Mouse (Mus musculus) G1E (cell line): ENCODE data around the gene Cpsf4. TPM values are rescaled to one million over a fixed set of nuclear protein-coding genes. Genes with fewer than 3 reads are reported as not detected.
"Not testable (repeated sequence)": the region's sequence is repeated elsewhere in the genome, so short reads cannot be mapped to it uniquely, and the experiment has no call there.

ENCODE experiments used
- ATAC-seq: 2 replicates; pipeline ENCODE4 v1.8.0; 2016; ENCODE audit warnings: mild to moderate bottlenecking; ENCODE audit not compliant: insufficient number of reproducible peaks, poor library complexity, low FRiP score, severe bottlenecking; ENCODE audit errors: extremely low read depth
- DNase-seq: peaks from one replicate; pipeline ENCODE4 v3.0.0; 2012; ENCODE audit warnings: low spot score
- H3K27me3 ChIP-seq: 2 replicates; pipeline ENCODE4 v1.6.1; 2012; ENCODE audit warnings: mild to moderate bottlenecking, low read length, inconsistent platforms; ENCODE audit not compliant: insufficient read depth
- H3K36me3 ChIP-seq: replicated peaks from 2 replicates; pipeline ENCODE3; 2012; ENCODE audit warnings: mild to moderate bottlenecking, inconsistent platforms
- H3K4me1 ChIP-seq: 2 replicates; pipeline ENCODE4 v1.6.1; 2012; ENCODE audit warnings: low read depth, low read length, inconsistent platforms, mixed read lengths; ENCODE audit not compliant: insufficient read depth
- H3K4me3 ChIP-seq: 2 replicates; pipeline ENCODE4 v1.5.1; 2012; ENCODE audit warnings: low read depth, mild to moderate bottlenecking, inconsistent platforms, low read length, moderate library complexity, mixed read lengths
- H3K9me3 ChIP-seq: replicated peaks from 2 replicates; pipeline ENCODE4 v1.6.1; 2012; ENCODE audit warnings: inconsistent platforms
- CTCF ChIP-seq: IDR thresholded peaks from 2 replicates; pipeline ENCODE4 v1.5.1; 2012; ENCODE audit warnings: low read depth, low read length, inconsistent platforms, mixed read lengths
- GATA1 ChIP-seq: IDR thresholded peaks from 2 replicates; pipeline ENCODE4 v1.6.1; 2012; ENCODE audit warnings: borderline replicate concordance, low read length, inconsistent platforms, mixed read lengths
- GATA2 ChIP-seq: IDR thresholded peaks from 2 replicates; pipeline ENCODE4 v1.6.1; 2012; ENCODE audit warnings: low read depth, low read length, inconsistent platforms, borderline replicate concordance
- POLR2AphosphoS5 ChIP-seq: IDR thresholded peaks from 2 replicates; pipeline ENCODE4 v1.6.1; 2012; ENCODE audit warnings: low read depth, low read length, inconsistent platforms; ENCODE audit not compliant: insufficient replicate concordance
- TAL1 ChIP-seq: conservative IDR thresholded peaks from 2 replicates; pipeline ENCODE4 v1.6.1; 2012; ENCODE audit warnings: low read depth, low read length, inconsistent platforms, mixed read lengths
- polyA plus RNA-seq: library from polyadenylated mRNA; stranded (reverse); fragments of >175 nt; gene quantifications from 2 replicates; pipeline ENCODE4 v1.2.3, GENCODE M21; 2012
- total RNA-seq, 2 experiments: library from RNA; stranded (forward) in 1 of 2; stranded (reverse) in 1 of 2; fragments of 200-1000 nt in 1 of 2; fragments of >200 nt in 1 of 2; fragmentation: Nextera tagmentation in 1 of 2; gene quantifications; 2 replicates each; pipeline ENCODE4 v1.2.3; 2014 to 2017

Gene Cpsf4
- total and polyA plus RNA-seq, 3 experiments = 55.4 to 90.0 (median 67.6) TPM

DNA sequence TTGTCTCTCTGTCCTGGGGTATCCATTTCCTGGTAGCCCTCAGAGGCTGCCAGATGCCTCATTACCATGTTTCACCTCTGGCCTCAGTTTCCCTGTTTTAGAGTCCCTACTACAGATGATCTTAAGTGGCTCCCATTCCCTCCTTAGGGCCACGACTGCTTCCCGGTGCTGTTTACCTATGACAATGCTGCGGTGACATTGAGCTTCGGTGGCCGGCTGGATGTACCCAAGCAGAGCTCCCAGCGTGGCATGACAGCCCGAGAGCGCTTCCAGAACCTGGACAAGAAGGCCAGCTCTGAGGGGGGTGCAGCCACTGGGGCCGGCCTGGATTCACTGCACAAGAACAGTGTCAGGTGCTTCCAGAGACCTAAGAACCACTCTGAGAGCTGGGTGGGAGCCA lies 40.4 kb upstream of the Cpsf4 start:
- DNase-seq = no peak
- ATAC-seq = no peak
- Histone ChIP-seq H3K9me3 (peaks cover 4% of the 10 kb centered on the region; the same call in 1 of the 2 replicates), H3K4me1 (peaks cover 61% of the 10 kb centered on the region), H3K4me3 (no peak overlapping the region), H3K36me3 (peaks cover 98% of the 10 kb centered on the region), H3K27me3 (no peaks in the 10 kb centered on the region)
- TF ChIP-seq TAL1 (no peak), GATA2 (no peak), CTCF (no peak), GATA1 (no peak), POLR2AphosphoS5 (no peak)

DNA sequence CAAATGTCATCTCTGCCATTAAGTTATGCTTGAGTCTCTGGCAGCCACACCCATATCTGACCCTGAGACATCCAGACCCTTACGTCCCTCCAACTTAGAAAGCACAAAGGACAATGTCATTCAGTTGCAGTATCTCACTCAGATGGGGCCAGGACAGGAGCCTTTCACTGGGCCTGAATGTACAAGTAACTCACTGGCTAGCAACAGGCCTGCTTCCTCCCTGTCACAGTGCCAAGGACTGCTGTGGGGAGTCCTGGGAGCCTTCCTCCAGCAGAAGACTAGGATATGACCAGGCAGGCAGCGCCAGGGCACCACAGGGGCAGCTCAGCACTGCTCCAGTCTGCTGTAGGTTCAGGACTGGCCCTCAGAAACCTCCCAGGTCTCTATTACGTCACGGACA lies 37.9 kb upstream of the Cpsf4 start:
- TF ChIP-seq TAL1 (no peak), GATA2 (no peak), POLR2AphosphoS5 (0 out of 2 replicates have a peak, but pooled peaks have one; percentile 21), GATA1 (no peak), CTCF (no peak)
- Histone ChIP-seq H3K4me3 (no peak overlapping the region), H3K27me3 (no peaks in the 10 kb centered on the region), H3K36me3 (peaks cover 98% of the 10 kb centered on the region), H3K9me3 (no peaks in the 10 kb centered on the region), H3K4me1 (peaks cover 56% of the 10 kb centered on the region)
- ATAC-seq (no peak), DNase-seq (no peak)

DNA sequence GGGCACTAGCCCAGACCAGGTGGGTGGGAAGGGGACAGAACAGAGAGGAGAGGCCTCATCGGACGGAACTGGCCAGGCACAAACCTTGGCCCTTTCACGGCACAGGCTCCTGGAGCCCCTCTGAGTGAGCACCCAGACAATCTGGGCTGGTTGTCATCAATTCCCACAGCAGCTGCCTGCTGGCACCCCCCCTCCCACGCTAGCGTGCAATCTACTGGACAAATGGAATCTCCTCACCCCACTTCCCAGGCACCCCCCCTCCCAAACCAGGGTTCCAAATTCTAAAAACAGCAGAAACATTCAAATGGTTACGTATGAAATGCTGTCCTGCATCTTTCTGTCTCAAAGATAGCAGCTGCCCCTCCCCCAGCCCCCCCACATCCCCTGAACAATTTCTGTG lies 37.2 kb upstream of the Cpsf4 start:
- H3K36me3 ChIP-seq = peaks cover 98% of the 10 kb centered on the region

DNA sequence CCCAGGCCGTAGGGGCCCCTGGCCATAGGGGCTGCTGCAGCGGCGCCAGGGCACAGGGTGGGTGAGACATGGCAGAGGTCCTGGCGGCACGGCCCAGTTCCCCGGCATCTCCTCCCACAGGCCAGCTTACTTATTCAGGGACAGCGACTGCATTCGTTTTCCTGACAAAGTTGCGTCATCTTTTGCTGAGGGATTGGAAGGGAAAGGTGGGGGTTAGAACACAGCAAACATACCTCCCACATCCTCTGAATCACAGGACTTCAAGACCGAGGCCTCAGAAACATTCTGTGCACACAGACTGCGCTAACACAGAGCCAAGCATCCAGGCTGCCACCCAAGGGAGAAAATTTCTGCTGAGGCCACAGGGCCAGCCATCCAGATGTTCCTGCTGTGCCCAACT lies 36.8 kb upstream of the Cpsf4 start:
- Histone ChIP-seq H3K4me1 (peaks cover 48% of the 10 kb centered on the region), H3K4me3 (no peak overlapping the region), H3K9me3 (no peaks in the 10 kb centered on the region), H3K36me3 (peaks cover 98% of the 10 kb centered on the region), H3K27me3 (no peaks in the 10 kb centered on the region)
- DNase-seq = no peak
- TF ChIP-seq TAL1 (no peak), POLR2AphosphoS5 (no peak; the same call in 1 of the 2 replicates), GATA1 (no peak), GATA2 (no peak), CTCF (no peak)
- no peak for ATAC-seq

More for the DNA sequence above, 37.2 kb upstream of the Cpsf4 start:
- not testable (repeated sequence) for H3K27me3 ChIP-seq, H3K9me3 ChIP-seq, ATAC-seq, DNase-seq, H3K4me3 ChIP-seq
- peaks cover 52% of the 10 kb centered on the region for H3K4me1 ChIP-seq

DNA sequence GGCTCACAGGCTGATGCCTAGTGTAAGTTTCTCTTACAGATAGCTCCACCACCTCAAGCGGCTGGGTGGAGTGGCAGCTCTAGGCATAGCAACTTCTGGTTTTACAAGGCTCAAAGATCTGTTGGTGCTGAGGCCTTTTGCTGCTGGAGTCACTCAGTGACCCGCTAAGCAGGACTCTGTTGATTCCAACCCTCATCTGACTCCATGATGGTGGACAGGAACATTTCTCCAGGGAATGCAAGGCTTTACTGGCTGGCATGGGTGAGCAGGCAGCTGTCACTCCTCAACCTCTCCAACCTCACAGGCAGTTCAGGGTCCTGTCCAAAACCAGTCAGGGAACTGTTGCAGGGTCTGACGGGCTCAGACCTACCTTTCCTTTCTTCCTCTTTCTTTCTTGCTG lies 36.0 kb upstream of the Cpsf4 start:
- Histone ChIP-seq H3K9me3 (no peaks in the 10 kb centered on the region), H3K4me1 (peaks cover 43% of the 10 kb centered on the region), H3K36me3 (peaks cover 98% of the 10 kb centered on the region), H3K27me3 (no peaks in the 10 kb centered on the region), H3K4me3 (no peak overlapping the region)
- DNase-seq = no peak
- TF ChIP-seq GATA2 (no peak), TAL1 (no peak), CTCF (no peak), POLR2AphosphoS5 (no peak; the same call in 1 of the 2 replicates), GATA1 (no peak)
- no peak for ATAC-seq

DNA sequence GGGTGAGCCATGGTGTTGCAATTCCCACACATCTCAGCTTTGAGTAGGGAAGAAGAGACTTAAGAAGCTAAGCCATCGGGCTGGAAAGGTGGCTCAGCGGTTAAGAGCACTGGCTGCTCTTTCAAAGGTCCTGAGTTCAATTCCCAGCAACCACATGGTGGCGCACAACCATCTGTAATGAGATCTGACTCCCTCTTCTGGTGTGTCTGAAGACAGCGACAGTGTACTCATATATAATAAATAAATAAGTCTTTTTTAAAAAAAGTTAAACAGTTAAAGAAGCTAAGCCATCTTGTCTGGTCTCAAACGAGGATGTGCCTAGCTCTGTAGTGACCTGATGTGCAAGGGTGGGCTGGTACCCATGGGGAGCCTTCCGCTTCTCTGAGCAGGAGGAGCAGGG lies 33.7 kb upstream of the Cpsf4 start:
- H3K9me3 ChIP-seq, H3K4me3 ChIP-seq, H3K27me3 ChIP-seq, ATAC-seq, DNase-seq: not testable (repeated sequence)
- Histone ChIP-seq H3K4me1 (peaks cover 50% of the 10 kb centered on the region), H3K36me3 (peaks cover 98% of the 10 kb centered on the region)

DNA sequence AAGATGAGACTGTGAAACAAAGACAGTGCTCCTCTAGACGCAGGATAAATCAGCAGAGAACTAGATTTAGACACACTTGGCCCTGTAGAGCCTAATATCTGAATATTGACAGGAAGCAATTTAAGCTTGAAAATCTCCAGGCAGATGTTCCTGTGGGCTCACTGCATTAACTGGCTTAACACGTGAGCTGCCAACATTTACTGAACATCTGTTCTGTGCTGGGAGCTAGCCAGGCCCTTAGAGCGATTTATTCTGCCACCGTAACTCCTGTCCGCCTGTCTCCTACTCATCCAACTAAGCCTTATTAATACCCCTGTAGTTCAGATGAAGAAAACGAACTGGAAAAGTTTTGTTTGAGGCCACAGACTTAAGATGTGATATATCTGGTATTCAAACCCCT lies 28.2 kb upstream of the Cpsf4 start:
- Histone ChIP-seq H3K27me3 (no peaks in the 10 kb centered on the region), H3K36me3 (peaks cover 69% of the 10 kb centered on the region), H3K9me3 (no peaks in the 10 kb centered on the region), H3K4me3 (peak overlapping the region; percentile 85), H3K4me1 (peaks cover 47% of the 10 kb centered on the region)
- no peak for TF ChIP-seq GATA2
- TF ChIP-seq CTCF = no peak
- no peak for TF ChIP-seq GATA1
- TF ChIP-seq POLR2AphosphoS5 = no peak
- TF ChIP-seq TAL1 = no peak
- ATAC-seq (no peak), DNase-seq (no peak)
